Mouse (Mus musculus) sigmoid colon, adult 10 weeks (tissue): Measurements from ENCODE around the gene Htra1. TPM values are rescaled to one million over a fixed set of nuclear protein-coding genes. Genes with fewer than 3 reads are reported as not detected.

Experiments
- polyA plus RNA-seq: library from polyadenylated mRNA; stranded (reverse); fragments of 350-450 nt; fragmentation: Illumina TruSeq; extraction: RNeasy Lipid Tissue Mini Kit (QIAGEN cat#74804); gene quantifications from one replicate; pipeline ENCODE4 v1.2.3, GENCODE M21; 2014; ENCODE audit warnings: low read depth, low replicate concordance

Gene Htra1
- polyA plus RNA-seq = 4.8 TPM

DNA sequence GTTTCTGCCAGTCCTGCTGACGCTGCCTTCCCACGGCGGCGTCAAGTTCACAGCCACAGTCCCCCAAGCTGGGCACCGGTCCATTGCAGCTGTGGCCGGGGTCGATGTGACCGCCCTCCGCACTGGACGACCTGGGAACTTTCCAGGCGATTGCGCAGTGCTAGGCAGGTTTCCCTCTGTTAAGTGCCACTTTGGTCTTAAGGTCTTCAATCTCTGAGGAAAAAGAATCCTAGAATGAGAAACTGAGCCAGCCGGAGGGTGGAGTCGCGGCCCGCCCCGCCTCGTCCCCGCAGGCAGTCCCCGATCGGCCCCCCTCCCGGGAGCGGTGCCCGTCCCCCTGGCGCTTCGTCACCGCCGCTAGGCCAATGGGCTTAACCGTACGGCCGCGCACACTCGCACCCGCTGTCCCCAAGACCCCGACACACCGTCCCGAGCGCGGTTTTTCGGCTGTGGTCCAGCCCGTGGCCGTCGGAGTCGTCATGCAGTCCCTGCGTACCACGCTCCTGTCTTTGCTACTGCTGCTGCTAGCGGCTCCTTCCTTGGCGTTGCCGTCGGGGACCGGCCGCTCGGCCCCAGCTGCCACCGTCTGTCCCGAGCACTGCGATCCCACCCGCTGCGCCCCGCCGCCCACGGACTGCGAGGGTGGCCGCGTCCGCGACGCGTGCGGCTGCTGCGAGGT lies at the start of gene Htra1:
TSS of gene Htra1 (plus strand) at position 319 of the 679 bp plus-strand sequence.

DNA sequence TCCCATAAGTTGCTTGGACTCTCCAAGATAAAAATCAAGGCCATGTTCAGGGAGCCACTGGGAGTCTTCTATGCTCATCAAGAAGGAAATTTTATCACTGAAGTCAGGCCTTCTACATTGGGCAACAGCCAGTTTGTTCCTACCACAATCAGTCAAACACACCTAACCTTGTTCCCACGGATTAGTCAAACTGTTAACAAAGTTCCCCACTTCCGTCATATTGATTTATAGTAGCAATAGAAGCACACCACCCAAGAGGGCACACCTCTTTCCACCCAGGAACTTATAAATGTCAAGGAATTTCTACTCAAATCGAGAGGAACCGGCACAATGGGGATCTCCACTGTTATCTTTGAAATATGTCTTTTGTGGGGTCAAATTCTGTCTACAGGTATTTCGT lies 95.8 kb downstream of the Htra1 start, which contains the start of gene Dmbt1:
TSS of gene Dmbt1 (plus strand) at position 299 of the 400 bp plus-strand sequence.

Other genes with a start within 250 kb of the Htra1 start
- not detected for gene Btbd16, start 162.0 kb upstream of the Htra1 start, polyA plus RNA-seq
- gene Plekha1, start 70.4 kb upstream of the Htra1 start, polyA plus RNA-seq = 198 TPM
- gene Dmbt1, start 95.9 kb downstream of the Htra1 start, polyA plus RNA-seq = 717 TPM
- gene 4933402N03Rik, start 210.2 kb downstream of the Htra1 start, polyA plus RNA-seq = not detected
- not detected for gene 5430419D17Rik, start 238.3 kb downstream of the Htra1 start, polyA plus RNA-seq